8 mouse cellular contexts compared by ENCODE assay signal in genomic region chr2:76030080-76030479, GRCm38 (mm10). TPM values are rescaled to one million over a fixed set of nuclear protein-coding genes. Genes with fewer than 3 reads are reported as not detected.
A peak's percentile ranks its signal among the peaks of the same experiment; 100 is the strongest.
DNase-seq lines count a peak whose midpoint lies in the region.

No protein-coding gene starts in this region.

- DNase-seq in adrenal gland, postnatal 10 days: peak; percentile 49
- DNase-seq in cerebellum, postnatal 14 days: peak; percentile 74 to 76
- peak; percentile 41 to 50 for DNase-seq in frontal cortex, postnatal 10 days (ENCODE audit: low spot score in 2 of 2)
- peak; percentile 38 to 86 for DNase-seq in left cerebral cortex, adult 9 months (ENCODE audit: low spot score in 2 of 2)
- DNase-seq in retina, embryonic 14.5 days (ENCODE audit: low spot score): peak; percentile 63
- DNase-seq in gastrocnemius, adult 18-20 months (ENCODE audit: low spot score): no peak
- DNase-seq in gastrocnemius, postnatal 10 days: no peak
- DNase-seq in thymus, postnatal 36 days: no peak

RNA-seq across cellular contexts. Expression of gene Ttc30a1, which starts 48.3 kb away (rescaled TPM):
- 1 to 10 TPM; 2.4 to 4.5 TPM for total RNA-seq in adrenal gland, postnatal 10 days (2021)
- 1 to 10 TPM; 1.4 to 1.5 TPM for total RNA-seq in gastrocnemius, adult 18-20 months (2021)
- total RNA-seq in gastrocnemius, postnatal 10 days (2021): 1 to 10 TPM; 1.4 to 1.5 TPM

RNA-seq across cellular contexts. Expression of gene Ttc30a2, which starts 52.1 kb away (rescaled TPM):
- total RNA-seq in adrenal gland, postnatal 10 days (2021): 1 to 10 TPM in 1 of 2 experiments, under 1 TPM in 1; 0.78 to 1.2 TPM
- under 1 TPM; 0.19 to 0.23 TPM for total RNA-seq in gastrocnemius, adult 18-20 months (2021)
- under 1 TPM in 1 of 2 experiments, not detected in 1; 0.45 TPM for total RNA-seq in gastrocnemius, postnatal 10 days (2021)

Comparison
In these comparisons a context has a peak if more than half of its experiments do, and no peak if none do; other contexts are left out.
1. DNase-seq: peak in adrenal gland, postnatal 10 days (single experiment), cerebellum, postnatal 14 days (2 of 2), frontal cortex, postnatal 10 days (2 of 2), left cerebral cortex, adult 9 months (2 of 2) and retina, embryonic 14.5 days (single experiment); none in gastrocnemius, adult 18-20 months (single experiment), gastrocnemius, postnatal 10 days (single experiment) and thymus, postnatal 36 days (0 of 2).